Mouse (Mus musculus) limb, embryonic 10.5 days (tissue): ENCODE data around the gene Styx. TPM values are rescaled to one million over a fixed set of nuclear protein-coding genes. Genes with fewer than 3 reads are reported as not detected.

Experiments used
- DNase-seq: peaks from one replicate; pipeline ENCODE4 v3.0.0-alpha.2; 2017; ENCODE audit warnings: low spot score
- H3K27ac ChIP-seq: fragments of 300-500 bp; sonication (generic); 2 replicates; pipeline ENCODE4 v1.5.1; 2016; ENCODE audit warnings: mild to moderate bottlenecking
- H3K27me3 ChIP-seq: fragments of 300-500 bp; sonication (generic); 2 replicates; pipeline ENCODE4 v1.6.1; 2016; ENCODE audit warnings: low read depth, mild to moderate bottlenecking; ENCODE audit not compliant: poor library complexity, severe bottlenecking
- H3K36me3 ChIP-seq: fragments of 300-500 bp; sonication (generic); 2 replicates; pipeline ENCODE4 v1.6.1; 2016; ENCODE audit warnings: mild to moderate bottlenecking, moderate library complexity
- H3K4me1 ChIP-seq: fragments of 300-500 bp; sonication (generic); 2 replicates; pipeline ENCODE4 v1.6.1; 2016
- H3K4me3 ChIP-seq: fragments of 300-500 bp; sonication (generic); 2 replicates; pipeline ENCODE4 v1.5.1; 2016; ENCODE audit warnings: mild to moderate bottlenecking, moderate library complexity
- H3K9me3 ChIP-seq: fragments of 300-500 bp; sonication (generic); replicated peaks from 2 replicates; pipeline ENCODE4 v1.6.1; 2016; ENCODE audit warnings: mild to moderate bottlenecking
- WGBS: fragments of 180-500 bp; shearing (Covaris S2); methylation state at CpG from one replicate; pipeline ENCODE4 v1.1.7; 2016; 5-methylcytosine and 5-hydroxymethylcytosine counted together
- polyA plus RNA-seq: library from polyadenylated mRNA; unstranded; fragments of >200 nt; fragmentation: Nextera tagmentation; extraction: Ambion mirVana; gene quantifications from 2 replicates; pipeline ENCODE4 v1.2.1, GENCODE M21; 2016

The Styx gene
- polyA plus RNA-seq, 1 experiment from 2014 or later: 46.9 TPM

DNA sequence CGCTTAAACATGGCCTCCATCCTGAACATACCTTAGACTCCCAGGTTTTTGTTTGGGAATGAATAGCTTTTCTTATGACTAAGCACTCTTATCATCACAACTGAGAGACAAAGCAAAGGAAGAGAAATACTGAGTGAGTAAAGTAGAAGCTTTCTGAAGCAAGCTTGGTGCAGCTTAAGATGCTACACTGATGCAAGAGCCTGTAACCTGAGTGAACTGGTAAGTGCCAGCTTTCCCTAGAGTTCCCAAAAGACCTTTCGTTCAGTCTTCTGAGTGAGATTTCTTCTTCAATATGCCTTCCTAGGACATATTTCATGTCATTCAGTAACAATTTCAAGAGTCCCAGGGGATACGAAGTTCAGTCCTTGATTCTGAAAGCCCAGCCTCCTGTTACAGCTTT is 29.8 kb upstream of the Styx start:
- Histone ChIP-seq H3K27ac (no peak overlapping the region), H3K36me3 (no peaks in the 10 kb centered on the region), H3K9me3 (no peaks in the 10 kb centered on the region), H3K27me3 (no peaks in the 10 kb centered on the region), H3K4me3 (no peak overlapping the region), H3K4me1 (0 out of 2 replicates have a peak, but pooled peaks cover 7% of the 10 kb centered on the region)
- 85% methylated on average over 3 of the region's 3 CpGs for WGBS
- DNase-seq: no peak

DNA sequence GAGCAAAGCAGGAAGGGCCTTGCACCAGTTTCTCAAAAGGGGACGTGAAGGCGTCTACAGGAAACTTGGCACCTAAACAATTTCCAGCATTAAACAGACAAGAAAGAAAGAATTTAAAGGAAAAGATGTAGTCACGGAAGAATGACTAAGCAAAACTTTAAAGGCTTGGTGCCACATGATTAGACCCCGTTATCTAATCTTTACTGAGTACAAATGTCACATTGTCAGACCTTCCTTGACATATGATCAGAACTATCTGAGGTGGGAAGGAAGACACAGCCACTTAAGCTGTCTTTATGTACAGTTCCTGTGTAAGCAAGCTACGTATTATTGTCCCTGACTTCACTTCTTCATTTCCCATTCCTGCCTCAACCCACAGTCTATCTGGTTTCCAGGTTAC is 29.3 kb upstream of the Styx start:
- no peak overlapping the region for H3K4me3 ChIP-seq
- no peak for DNase-seq
- no peaks in the 10 kb centered on the region for H3K36me3 ChIP-seq
- H3K4me1 ChIP-seq: 0 out of 2 replicates have a peak, but pooled peaks cover 7% of the 10 kb centered on the region
- H3K27ac ChIP-seq: no peak overlapping the region
- H3K9me3 ChIP-seq: no peaks in the 10 kb centered on the region
- H3K27me3 ChIP-seq: no peaks in the 10 kb centered on the region
- WGBS: 82% methylated on average over 5 of the region's 5 CpGs

DNA sequence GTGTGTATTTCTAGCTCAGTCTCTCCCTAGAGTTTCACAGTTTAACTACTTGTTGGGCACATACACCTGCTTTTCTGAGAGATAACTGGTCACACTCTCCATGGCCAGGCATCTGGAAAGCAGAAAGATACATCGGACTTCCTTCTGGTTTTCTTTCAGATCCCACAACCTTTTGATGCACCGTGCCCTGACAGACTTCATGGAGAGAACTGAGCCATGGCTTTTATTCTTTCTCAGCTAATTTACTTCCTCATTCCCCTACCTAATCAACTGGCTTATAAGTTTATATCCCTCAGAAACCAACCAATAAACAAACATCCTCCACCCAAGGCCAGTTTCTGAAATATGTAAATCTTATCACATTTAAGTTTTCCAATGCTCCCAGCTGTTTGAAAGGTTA is 28.4 kb upstream of the Styx start:
- Histone ChIP-seq H3K9me3 (no peaks in the 10 kb centered on the region), H3K27ac (no peak overlapping the region), H3K4me3 (no peak overlapping the region), H3K27me3 (no peaks in the 10 kb centered on the region), H3K4me1 (0 out of 2 replicates have a peak, but pooled peaks cover 3% of the 10 kb centered on the region), H3K36me3 (no peaks in the 10 kb centered on the region)
- 90% methylated on average over 2 of the region's 2 CpGs for WGBS
- DNase-seq: no peak

DNA sequence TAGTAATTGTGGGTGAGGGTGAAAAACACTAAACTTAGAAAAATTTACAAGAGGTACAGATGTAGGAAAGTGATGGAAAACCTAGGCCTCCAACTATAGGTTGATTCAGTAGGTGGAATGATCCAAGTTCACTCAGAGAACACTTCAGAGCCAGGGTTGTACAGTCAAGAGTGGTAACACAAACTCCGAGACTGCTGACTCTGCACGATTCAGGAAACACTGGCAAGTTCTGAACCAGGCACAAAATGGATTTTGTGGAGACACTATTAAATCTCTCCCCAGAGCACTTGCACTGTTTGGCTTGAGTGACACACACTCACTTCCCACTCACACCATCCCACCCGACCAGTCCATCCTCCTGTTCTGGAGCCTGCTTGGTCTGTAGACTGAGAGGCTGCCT is 27.6 kb upstream of the Styx start:
- H3K9me3 ChIP-seq: no peaks in the 10 kb centered on the region
- DNase-seq: no peak
- no peak overlapping the region for H3K27ac ChIP-seq
- 90% methylated on average over 3 of the region's 3 CpGs for WGBS
- H3K4me1 ChIP-seq: no peaks in the 10 kb centered on the region
- no peaks in the 10 kb centered on the region for H3K36me3 ChIP-seq
- H3K27me3 ChIP-seq: no peaks in the 10 kb centered on the region
- no peak overlapping the region for H3K4me3 ChIP-seq

DNA sequence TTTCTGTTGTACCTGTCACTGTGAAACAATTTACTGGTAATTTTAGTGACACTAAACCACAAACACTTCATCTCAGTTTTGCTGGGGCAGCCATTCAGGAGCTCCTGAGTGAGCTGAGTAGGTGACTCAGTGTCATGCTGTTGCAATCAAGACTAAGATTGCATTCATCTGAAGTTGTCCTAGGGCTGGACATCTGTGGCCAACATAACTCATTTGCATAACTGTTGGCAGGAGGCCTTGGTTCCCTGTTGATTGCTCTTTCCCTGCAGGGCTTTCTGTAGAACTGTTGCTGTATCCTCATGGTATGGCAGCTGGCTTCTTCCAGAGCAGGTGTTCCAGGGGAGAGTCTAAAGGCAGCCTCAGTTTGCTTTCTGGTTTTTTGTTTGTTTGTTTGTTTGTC is 25.4 kb upstream of the Styx start:
- Histone ChIP-seq H3K36me3 (no peaks in the 10 kb centered on the region), H3K4me3 (no peak overlapping the region), H3K27ac (no peak overlapping the region), H3K9me3 (no peaks in the 10 kb centered on the region), H3K27me3 (no peaks in the 10 kb centered on the region), H3K4me1 (no peaks in the 10 kb centered on the region; the same call in 1 of the 2 replicates)
- no peak for DNase-seq

DNA sequence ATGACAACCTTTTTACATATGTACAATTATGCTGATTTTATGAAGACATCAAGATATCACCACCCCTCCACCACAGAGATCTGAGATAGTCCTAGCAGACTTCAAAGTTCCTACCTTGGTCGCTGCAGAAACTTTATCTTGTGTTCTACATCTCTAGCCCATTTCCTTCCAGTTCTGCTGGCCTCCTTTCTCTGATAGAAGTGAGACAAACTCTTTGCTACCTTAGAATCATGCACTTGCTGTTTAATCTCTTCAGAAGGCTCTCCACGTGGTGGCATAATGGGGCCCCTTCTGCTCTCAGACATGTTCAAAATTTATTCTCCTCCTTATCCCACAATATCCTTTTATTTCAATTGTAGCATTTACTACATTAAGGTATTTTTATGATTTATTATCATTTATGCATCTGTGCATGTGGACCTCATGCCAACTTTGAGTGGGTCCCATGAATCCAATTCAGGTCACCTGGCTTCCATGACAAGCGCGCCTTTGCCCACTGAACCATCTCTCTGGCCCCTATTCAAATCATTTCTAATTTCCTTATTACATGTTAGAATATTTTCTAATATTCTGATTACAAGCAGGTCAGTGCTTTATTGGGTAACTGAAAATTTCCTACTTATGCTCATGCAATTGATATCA is 22.7 kb upstream of the Styx start:
- Histone ChIP-seq H3K4me3 (no peak overlapping the region), H3K36me3 (peaks cover 22% of the 10 kb centered on the region), H3K27ac (no peak overlapping the region), H3K4me1 (peaks cover 8% of the 10 kb centered on the region; the same call in 1 of the 2 replicates), H3K27me3 (no peaks in the 10 kb centered on the region), H3K9me3 (no peaks in the 10 kb centered on the region)
- DNase-seq: no peak
- WGBS: 94% methylated on average over 4 of the region's 4 CpGs

DNA sequence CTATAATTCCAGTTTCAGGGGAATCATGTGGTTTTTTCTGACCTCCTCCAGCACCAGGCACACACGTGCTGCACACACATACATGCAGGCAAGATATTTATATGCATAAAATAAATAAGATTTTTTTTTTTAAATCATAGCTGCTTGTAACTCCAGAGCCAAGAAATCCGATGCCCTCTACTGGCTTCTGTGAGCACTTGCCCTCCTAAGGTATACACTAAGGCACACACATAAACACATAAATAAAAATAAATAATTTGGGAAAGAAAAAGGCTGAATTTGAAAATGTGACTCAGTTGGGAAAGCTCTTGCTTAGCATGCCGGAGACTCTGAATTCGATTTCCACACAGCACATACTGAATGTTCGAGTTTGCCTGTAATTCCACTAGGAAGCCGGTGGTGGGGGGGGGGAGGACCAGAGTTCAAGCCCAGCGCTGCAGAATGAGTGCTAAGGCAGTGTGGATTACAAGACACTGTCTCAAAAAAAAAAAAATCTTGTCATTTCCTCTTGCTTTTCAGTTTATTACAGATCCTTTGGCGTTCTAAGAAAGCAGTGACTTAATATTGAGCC is 21.8 kb upstream of the Styx start:
- no peaks in the 10 kb centered on the region for H3K9me3 ChIP-seq
- H3K4me3 ChIP-seq: peak overlapping the region; percentile 98
- H3K4me1 ChIP-seq: peaks cover 8% of the 10 kb centered on the region; the same call in 1 of the 2 replicates
- no peaks in the 10 kb centered on the region for H3K27me3 ChIP-seq
- peak overlapping the region; percentile 96 for H3K27ac ChIP-seq
- H3K36me3 ChIP-seq: peaks cover 31% of the 10 kb centered on the region
- DNase-seq: no peak
- 13% methylated on average over 8 of the region's 8 CpGs for WGBS

DNA sequence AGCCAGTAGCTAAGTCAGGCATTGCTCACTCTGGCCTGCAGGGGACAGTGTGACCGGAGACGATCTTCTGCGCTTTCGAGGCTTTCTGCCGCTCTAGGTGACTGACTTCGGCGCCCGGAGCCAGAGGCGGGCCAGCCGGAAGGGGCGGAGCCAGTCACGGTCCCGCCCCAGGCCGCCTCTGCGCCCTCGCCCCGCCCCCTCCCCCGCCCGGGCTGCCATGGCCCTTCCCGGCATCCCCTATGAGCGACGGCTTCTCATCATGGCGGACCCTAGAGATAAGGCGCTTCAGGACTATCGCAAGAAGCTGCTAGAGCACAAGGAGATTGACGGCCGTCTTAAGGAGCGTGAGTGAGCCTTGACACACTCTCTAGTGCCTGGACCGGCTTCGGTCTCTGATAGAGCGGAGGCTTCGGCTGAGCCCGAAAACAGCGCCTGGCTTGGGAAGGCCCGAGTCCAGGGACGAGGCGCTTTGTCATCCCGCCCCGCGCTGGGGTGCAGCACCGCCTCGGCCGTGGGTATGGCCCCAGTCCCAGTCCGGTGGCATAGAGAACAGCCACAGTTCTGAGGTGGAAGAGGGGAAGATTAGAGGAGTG is 21.2 kb upstream of the Styx start, which contains the start of gene Psmc6:
TSS of gene Psmc6 (plus strand) at position 200 of the 593 bp plus-strand sequence.
- peaks cover 37% of the 10 kb centered on the region for H3K36me3 ChIP-seq
- peak; percentile 97 for DNase-seq
- no peaks in the 10 kb centered on the region for H3K27me3 ChIP-seq
- H3K4me3 ChIP-seq: peak within 1 kb of the TSS; percentile 98
- H3K4me1 ChIP-seq: peaks cover 8% of the 10 kb centered on the region; the same call in 1 of the 2 replicates
- H3K27ac ChIP-seq: peak within 1 kb of the TSS; percentile 96
- no peaks in the 10 kb centered on the region for H3K9me3 ChIP-seq
- WGBS: under 1% methylated on average over 44 of the region's 44 CpGs

DNA sequence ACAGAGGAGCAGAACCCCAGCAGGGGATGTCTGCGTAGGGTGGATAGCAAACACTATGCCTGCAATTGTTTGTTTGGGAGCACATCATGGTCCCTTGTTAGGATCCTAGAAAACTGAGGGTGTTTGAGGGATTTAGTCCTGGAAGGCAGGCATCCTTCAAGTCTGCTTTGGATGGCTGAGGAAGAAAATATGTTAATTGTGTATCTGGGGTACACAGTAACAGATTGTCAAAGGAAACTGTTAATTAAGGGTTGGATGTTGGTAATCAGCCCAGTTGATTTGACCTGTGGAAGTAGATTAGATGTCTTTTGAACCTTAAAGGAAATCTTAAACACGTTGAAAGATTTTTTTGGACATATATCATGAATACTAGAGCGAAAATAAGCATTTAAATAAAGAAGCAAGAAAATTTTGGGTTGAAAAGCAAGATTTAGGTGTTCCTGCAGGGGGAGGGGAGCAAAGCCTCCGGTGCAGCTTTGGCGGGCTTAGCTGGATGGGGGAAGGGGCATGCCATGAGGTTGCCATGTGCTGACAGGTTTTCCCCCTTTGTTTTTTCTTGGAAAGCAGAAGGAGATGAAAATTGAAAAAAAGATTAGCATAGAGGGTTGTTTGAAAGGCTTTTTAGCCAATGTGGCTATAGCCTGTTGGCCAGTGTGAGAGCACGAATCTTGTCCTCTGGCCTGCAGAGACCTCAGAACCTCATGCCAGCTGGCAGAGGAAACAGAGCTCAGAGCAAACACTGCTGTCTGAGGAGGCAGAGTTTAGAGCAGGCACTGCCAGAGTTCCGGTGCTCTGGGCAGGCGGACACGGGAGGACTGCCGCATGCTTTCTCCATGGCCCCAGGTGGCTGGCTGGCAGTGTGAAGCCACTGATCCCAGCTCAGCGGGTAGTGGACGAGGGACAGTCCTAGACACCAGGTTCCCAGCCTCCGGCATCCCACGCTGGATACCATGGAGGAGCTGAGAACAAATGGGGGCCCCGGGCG is 13.6 kb downstream of the Styx start:
- peaks cover 51% of the 10 kb centered on the region for H3K36me3 ChIP-seq
- no peak overlapping the region for H3K4me3 ChIP-seq
- 88% methylated on average over 16 of the region's 16 CpGs for WGBS
- H3K27ac ChIP-seq: peak overlapping the region; percentile 75
- no peaks in the 10 kb centered on the region for H3K27me3 ChIP-seq
- H3K4me1 ChIP-seq: peaks cover 11% of the 10 kb centered on the region
- DNase-seq: no peak
- no peaks in the 10 kb centered on the region for H3K9me3 ChIP-seq

DNA sequence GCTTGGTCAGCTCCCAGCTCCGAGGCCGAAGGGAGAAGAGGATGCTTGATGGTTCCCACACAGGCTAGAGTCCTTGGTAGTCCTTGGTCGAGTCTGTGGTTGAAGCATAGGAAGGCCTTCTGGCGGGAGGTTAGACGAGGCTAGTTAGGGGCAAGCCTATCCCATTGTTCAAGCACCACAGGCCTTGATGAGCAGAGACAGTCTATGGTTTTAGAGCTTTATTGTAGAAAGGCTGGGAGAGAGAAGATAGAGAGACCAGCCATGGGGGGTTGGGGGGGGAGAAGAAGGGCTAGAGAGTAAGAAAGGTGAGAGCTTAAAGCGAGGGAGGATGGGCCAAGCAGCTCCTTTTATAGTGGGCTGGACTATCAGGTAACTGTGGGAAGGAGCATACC is 14.3 kb downstream of the Styx start:
- WGBS: 90% methylated on average over 6 of the region's 6 CpGs
- Histone ChIP-seq H3K4me3 (no peak overlapping the region), H3K4me1 (peaks cover 11% of the 10 kb centered on the region), H3K27ac (peak overlapping the region; percentile 75), H3K9me3 (no peaks in the 10 kb centered on the region), H3K27me3 (no peaks in the 10 kb centered on the region), H3K36me3 (peaks cover 54% of the 10 kb centered on the region)
- no peak for DNase-seq

DNA sequence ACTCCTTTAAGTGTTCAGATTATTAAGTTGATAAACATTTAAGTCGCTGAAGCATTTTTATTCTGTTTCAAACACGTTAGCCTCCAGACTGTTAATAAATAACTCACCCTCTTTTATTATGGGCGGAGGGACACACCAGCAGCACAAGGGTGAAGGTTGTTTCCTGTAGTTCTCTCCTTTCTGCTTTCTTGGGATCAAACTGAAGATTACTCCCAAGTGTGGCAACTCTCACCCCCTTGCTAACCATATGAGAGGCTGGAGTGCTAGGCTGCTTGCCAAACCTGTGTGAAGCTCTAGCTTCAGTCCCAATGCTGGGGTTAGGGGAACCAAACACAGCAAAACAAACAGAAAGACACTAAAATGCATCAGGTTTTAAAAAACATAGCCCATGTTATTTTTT is 27.9 kb downstream of the Styx start:
- H3K4me1 ChIP-seq: no peaks in the 10 kb centered on the region
- H3K4me3 ChIP-seq: no peak overlapping the region
- no peak overlapping the region for H3K27ac ChIP-seq
- DNase-seq: no peak
- H3K27me3 ChIP-seq: no peaks in the 10 kb centered on the region
- peaks cover 57% of the 10 kb centered on the region for H3K36me3 ChIP-seq
- no peaks in the 10 kb centered on the region for H3K9me3 ChIP-seq
- WGBS: 90% methylated on average over 3 of the region's 3 CpGs

DNA sequence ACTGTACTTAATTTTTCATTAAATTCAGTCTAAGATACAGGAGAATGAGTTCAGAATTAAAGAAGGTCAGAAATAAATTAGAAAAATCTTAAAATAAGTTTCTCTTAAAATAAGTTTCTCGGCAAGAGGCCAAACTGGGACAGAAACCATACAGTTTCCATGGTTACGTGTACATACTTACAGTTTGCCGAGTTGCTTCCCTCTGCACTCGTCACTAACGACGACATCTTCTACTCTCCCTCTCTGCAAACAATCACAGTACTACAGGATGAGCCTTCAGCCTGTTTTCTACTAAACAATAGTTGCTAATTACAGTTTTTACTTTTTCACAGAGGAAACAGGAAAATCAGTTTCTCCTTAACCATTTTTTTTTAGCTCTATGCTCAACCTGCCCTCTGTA is 29.9 kb downstream of the Styx start:
- DNase-seq: no peak
- no peak overlapping the region for H3K4me3 ChIP-seq
- no peaks in the 10 kb centered on the region for H3K27me3 ChIP-seq
- no peaks in the 10 kb centered on the region for H3K9me3 ChIP-seq
- peaks cover 65% of the 10 kb centered on the region for H3K36me3 ChIP-seq
- H3K4me1 ChIP-seq: no peaks in the 10 kb centered on the region
- WGBS: 91% methylated on average over 6 of the region's 6 CpGs
- no peak overlapping the region for H3K27ac ChIP-seq
